Mouse (Mus musculus) inflammation-experienced regulatory T-cells, adult 16 weeks (primary cell): ENCODE results near the gene Hdac1. TPM values are rescaled to one million over a fixed set of nuclear protein-coding genes. Genes with fewer than 3 reads are reported as not detected.

Experiments used
- polyA plus RNA-seq: library from polyadenylated mRNA; unstranded; fragments of 100-300 nt; shearing (Covaris generic); gene quantifications from one replicate; pipeline ENCODE4 v1.2.1, GENCODE M21; 2017

Gene Hdac1
- polyA plus RNA-seq: 379 TPM

DNA sequence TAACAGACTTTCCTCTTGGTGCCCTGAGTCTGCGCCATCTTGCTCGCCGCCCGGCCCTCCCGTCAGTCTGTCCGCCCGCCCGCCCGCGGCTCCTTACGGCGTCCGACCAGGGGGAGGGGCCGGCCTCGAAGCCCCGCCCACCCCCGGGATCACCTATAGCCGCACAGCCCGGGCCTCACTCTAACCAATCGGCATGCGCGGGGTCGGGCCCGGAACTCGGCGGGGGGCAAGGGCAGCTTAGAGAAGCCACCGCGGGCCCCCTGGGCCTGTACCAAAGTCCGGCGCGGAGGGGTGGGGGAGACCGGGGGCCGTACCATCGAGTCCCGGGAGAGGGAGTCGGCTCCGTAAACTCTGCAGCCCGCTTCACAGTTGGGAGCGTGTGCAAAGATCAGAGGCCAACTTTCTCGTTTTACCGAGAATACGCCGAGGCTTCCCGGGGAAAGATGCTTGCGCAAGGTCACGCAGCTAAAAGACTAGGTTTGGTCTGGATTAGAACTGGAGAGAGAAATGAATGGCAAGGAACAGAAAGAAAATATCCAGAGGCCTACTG is at the start of gene Hdac1:
Gene Hdac1 (minus strand): TSS at position 122 of the 550 bp plus-strand sequence.

DNA sequence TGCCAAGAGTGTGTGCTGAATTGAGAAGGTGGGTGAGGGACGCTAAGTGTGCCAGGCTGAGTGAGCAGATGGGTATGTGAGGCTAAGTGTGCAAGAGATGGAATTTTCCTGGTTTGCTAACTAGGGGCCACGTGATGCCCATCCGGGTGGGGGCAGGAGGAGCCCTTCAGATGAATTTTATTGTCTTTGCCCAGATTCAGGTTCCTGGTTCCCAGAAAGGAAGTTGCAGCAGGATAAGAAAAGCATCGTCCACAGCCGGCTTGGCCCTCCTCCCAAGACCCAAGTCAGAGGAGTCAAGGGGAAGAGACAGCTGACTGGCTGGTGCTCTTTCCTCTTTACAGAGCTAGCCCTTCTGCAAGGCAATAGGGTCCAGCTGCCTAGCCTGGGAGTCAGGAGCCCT is 36.0 kb upstream of the Hdac1 start, which contains the start of gene Fam167b:
Gene Fam167b (minus strand): TSS at position 84 of the 400 bp plus-strand sequence.

DNA sequence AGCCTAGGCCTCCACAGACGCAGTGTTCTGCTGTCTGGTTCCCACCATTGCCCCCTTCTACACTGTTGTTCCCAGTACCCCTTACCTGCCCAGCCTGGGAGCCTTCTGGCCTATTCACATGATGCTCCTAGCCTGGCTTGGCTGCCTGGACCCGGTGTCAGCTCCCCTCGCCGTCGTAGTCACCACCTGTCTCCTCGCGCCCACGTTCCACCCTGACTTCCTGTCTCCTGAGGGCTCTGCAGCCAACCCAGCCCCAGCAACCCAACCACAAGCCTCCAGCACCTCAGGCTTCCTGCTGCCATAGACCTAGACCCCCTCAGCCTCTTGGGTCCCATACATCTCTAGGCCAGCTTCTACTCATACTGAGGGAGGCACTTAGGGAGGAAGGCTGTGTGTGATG is 30.9 kb upstream of the Hdac1 start, which contains the start of gene Lck:
Gene Lck (minus strand): TSS at position 212 of the 400 bp plus-strand sequence.

DNA sequence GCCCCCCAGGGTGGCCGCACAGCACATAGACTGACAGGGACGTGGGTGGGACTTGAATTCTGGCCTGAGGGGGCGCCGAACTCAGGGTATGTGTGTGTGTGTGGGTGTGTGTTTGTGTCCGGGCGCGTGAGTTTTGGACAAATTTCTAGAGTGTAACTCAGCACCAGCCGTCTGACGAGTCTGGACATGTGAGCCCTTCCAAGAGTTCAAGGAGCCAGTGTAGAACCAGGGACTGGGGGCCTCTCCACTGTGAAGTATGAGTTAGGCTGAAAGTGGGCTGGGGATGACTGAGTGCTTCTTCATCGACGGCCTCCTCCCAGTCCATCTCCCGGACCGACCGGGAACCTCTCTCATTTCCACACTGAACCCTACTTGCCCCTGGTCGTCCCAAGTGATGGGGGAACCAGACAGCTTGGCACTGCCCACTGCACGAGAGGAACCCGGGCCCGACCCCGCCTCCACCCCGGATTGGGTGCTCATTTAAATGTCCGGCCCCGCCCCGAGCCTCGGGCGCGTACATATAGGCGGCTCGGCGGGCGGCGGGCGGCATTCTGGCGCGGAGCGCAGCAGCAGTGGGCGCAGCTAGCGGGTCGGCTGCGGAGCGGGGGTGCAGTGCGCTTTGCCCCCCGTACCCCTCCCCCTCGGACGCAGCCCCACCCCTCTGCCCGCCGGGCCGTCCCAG is 29.3 kb downstream of the Hdac1 start, which contains the start of gene Marcksl1:
Gene Marcksl1 (plus strand): TSS at position 496 of the 682 bp plus-strand sequence.

DNA sequence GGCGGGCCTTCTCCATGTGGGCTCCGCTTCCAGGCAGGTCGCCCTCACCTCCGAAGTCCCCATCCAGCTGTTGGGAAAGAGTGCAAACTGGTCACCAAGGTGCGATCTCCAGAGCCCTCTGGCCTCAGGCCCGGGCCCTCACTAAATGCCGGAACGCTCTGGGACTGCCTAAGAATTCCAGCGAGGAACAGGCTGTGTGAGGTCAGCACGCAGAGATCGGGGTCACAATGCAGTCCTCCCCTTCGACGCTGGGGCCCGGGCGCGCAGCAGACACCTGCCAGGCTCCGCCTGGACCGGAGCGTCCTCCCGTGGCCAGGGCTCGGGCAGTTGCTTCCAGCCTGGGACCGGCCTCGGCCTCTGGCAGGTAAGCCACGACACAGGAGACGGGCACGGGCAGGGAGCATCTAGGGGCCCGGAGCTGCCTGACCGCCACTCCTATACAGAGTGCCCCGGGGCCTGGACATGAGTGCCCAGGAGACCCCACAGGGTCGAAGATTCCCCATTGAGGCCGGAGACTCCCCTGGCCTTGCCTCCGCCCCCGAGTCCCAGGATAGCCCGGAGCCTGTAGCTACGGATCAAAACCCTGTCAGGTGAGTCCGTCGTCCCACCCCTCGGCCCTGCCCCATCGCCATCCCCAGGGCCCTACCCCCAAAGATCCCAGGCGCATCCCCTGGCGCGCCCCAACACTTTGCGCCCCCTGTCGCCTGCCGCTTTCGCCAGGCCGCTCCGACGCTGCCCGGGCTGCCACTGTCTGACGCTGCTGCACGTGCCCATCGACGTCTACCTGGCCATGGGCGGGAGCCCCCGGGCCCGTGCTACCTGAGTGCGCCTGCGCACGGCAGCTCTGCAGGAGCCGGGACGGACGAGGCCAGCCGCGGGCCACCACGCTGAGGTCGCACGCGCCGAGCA is 51.3 kb downstream of the Hdac1 start, which contains the start of the genes Tssk3 and Fam229a:
Gene Tssk3 (minus strand): TSS at position 51 of the 909 bp plus-strand sequence.
Gene Fam229a (plus strand): TSS at position 219 of the 909 bp plus-strand sequence.

Other genes starting within 250 kb of the Hdac1 start
- gene Rbbp4, start 207.3 kb downstream of the Hdac1 start, polyA plus RNA-seq: 395 TPM
- 79.4 TPM for gene Zbtb8os, start 207.0 kb downstream of the Hdac1 start, polyA plus RNA-seq
- 14.4 TPM for gene Zbtb8a, start 164.6 kb downstream of the Hdac1 start, polyA plus RNA-seq
- 0.20 TPM for gene Zbtb8b, start 101.9 kb downstream of the Hdac1 start, polyA plus RNA-seq
- gene Bsdc1, start 81.1 kb downstream of the Hdac1 start, polyA plus RNA-seq: 45.1 TPM
- not detected for gene Tssk3, start 51.7 kb downstream of the Hdac1 start, polyA plus RNA-seq
- not detected for gene Fam229a, start 51.5 kb downstream of the Hdac1 start, polyA plus RNA-seq
- 13.5 TPM for gene Marcksl1, start 29.1 kb downstream of the Hdac1 start, polyA plus RNA-seq
- gene Lck, start 30.9 kb upstream of the Hdac1 start, polyA plus RNA-seq: 1,731 TPM
- 0.98 TPM for gene Fam167b, start 35.8 kb upstream of the Hdac1 start, polyA plus RNA-seq
- gene Eif3i, start 57.9 kb upstream of the Hdac1 start, polyA plus RNA-seq: 188 TPM
- gene Tmem234, start 58.0 kb upstream of the Hdac1 start, polyA plus RNA-seq: 244 TPM
- 9.3 TPM for gene Dcdc2b, start 71.5 kb upstream of the Hdac1 start, polyA plus RNA-seq
- gene Iqcc, start 76.4 kb upstream of the Hdac1 start, polyA plus RNA-seq: 46.3 TPM
- gene Ccdc28b, start 81.2 kb upstream of the Hdac1 start, polyA plus RNA-seq: 55.1 TPM
- gene Txlna, start 98.4 kb upstream of the Hdac1 start, polyA plus RNA-seq: 96.9 TPM
- 25.8 TPM for gene Kpna6, start 130.1 kb upstream of the Hdac1 start, polyA plus RNA-seq
- gene Tmem39b, start 154.1 kb upstream of the Hdac1 start, polyA plus RNA-seq: 24.0 TPM
- gene Khdrbs1, start 199.6 kb upstream of the Hdac1 start, polyA plus RNA-seq: 49.4 TPM